Mouse (Mus musculus): ENCODE data around the gene Slc2a3. TPM values are rescaled to one million over a fixed set of nuclear protein-coding genes. Genes with fewer than 3 reads are reported as not detected.
A peak's percentile ranks its signal among the peaks of the same experiment; 100 is the strongest.

Gene Slc2a3
- 21.7 and 28.4 TPM in 2 replicates for polyA plus RNA-seq (2014; fragmentation: Nextera tagmentation; extraction: Ambion mirVana)

DNA sequence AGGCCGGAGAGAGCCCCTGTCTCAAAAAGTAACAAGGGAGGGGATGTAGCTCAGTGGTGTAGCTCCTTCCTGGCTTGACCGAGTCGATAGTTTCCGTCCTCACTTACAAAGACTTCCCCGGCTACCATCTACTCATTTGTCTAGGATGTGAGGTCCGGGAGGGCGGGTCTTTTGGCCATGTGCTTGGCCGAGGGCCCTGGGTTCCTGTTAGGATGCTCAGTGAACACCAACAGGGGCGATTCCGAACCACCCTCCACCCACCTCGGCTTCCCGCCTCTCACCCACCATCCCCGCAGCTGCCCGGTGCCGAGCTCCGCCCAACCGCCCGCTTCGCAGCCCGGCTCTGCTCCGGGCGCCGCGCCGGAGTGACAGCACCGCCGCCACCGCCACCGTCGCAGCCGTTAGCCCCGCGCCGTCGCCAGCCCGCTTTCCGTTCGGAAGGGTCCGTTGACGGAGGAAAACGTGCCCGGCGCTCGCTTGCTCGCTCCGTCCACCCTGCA lies at the start of gene Slc2a3:
TSS of gene Slc2a3 (minus strand) at position 340 of the 500 bp plus-strand sequence.
- Histone ChIP-seq H3K4me2 (ENCODE audit: low read length) (peak within 1 kb of the TSS; percentile 91), H3K9ac (replicated peaks; ENCODE audit: low read length) (peak within 1 kb of the TSS; percentile 71), H3K27me3 (ENCODE audit: control insufficient read depth, insufficient read depth, low read length) (peaks cover 6% of the 10 kb centered on the region; the same call in 1 of the 2 replicates), H3K4me1 (ENCODE audit: control insufficient read depth, insufficient read depth, low read length) (peaks cover 5% of the 10 kb centered on the region; the same call in 1 of the 2 replicates), H3K27ac (replicated peaks; ENCODE audit: low read depth, low read length) (peak within 1 kb of the TSS; percentile 52), H3K4me3 (replicated peaks; ENCODE audit: low read depth, low read length) (peak within 1 kb of the TSS; percentile 58), H3K36me3 (ENCODE audit: control insufficient read depth, insufficient read depth, low read length) (no peaks in the 10 kb centered on the region), H3K9me3 (ENCODE audit: control insufficient read depth, low read length) (no peaks in the 10 kb centered on the region)
- ATAC-seq (ENCODE audit: low FRiP score, low TSS enrichment) (peak; percentile 53), DNase-seq (no peak)
- under 1% methylated on average over 46 of the region's 46 CpGs for WGBS

GRCm38 (mm10) chr6:122843759-122844158 lies 42.3 kb upstream of the Slc2a3 start:
- Histone ChIP-seq H3K27ac (replicated peaks; ENCODE audit: low read depth, low read length) (no peak overlapping the region), H3K9me3 (ENCODE audit: control insufficient read depth, low read length) (no peaks in the 10 kb centered on the region), H3K4me2 (ENCODE audit: low read length) (no peak overlapping the region), H3K27me3 (ENCODE audit: control insufficient read depth, insufficient read depth, low read length) (no peaks in the 10 kb centered on the region), H3K9ac (replicated peaks; ENCODE audit: low read length) (no peak overlapping the region), H3K4me1 (ENCODE audit: control insufficient read depth, insufficient read depth, low read length) (no peaks in the 10 kb centered on the region), H3K36me3 (ENCODE audit: control insufficient read depth, insufficient read depth, low read length) (peaks cover 52% of the 10 kb centered on the region), H3K4me3 (replicated peaks; ENCODE audit: low read depth, low read length) (no peak overlapping the region)
- no peak for ATAC-seq (ENCODE audit: low FRiP score, low TSS enrichment)
- WGBS, result 83% methylated on average over 6 of the region's 6 CpGs
- no peak for DNase-seq

DNA sequence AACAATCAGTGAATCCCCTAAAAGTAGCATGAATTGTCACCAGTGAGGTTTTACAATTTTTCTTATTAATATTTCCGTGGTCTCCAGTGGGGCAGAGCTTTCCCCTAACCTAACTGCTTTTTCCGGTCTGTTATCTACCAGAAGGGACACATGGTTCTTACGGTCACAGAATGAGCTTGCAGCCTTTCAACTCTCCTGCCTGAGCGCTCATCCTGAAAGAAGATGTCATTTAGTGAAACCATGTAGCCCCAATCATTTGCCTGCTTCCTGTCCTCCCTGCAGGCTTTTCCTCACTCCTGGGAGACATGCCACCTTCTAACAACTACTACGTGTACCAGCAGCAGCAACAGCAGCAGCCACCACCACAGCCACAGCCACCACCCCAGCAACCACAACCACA lies 36.1 kb upstream of the Slc2a3 start:
- H3K9ac ChIP-seq (replicated peaks; ENCODE audit: low read length), result no peak overlapping the region
- H3K4me1 ChIP-seq (ENCODE audit: control insufficient read depth, insufficient read depth, low read length), result no peaks in the 10 kb centered on the region
- DNase-seq (no peak), ATAC-seq (ENCODE audit: low FRiP score, low TSS enrichment) (no peak)
- no peaks in the 10 kb centered on the region for H3K27me3 ChIP-seq (ENCODE audit: control insufficient read depth, insufficient read depth, low read length)
- WGBS, result 87% methylated on average over 5 of the region's 5 CpGs
- no peak overlapping the region for H3K27ac ChIP-seq (replicated peaks; ENCODE audit: low read depth, low read length)
- H3K4me2 ChIP-seq (ENCODE audit: low read length), result no peak overlapping the region
- H3K36me3 ChIP-seq (ENCODE audit: control insufficient read depth, insufficient read depth, low read length), result peaks cover 88% of the 10 kb centered on the region
- no peaks in the 10 kb centered on the region for H3K9me3 ChIP-seq (ENCODE audit: control insufficient read depth, low read length)
- H3K4me3 ChIP-seq (replicated peaks; ENCODE audit: low read depth, low read length), result no peak overlapping the region

DNA sequence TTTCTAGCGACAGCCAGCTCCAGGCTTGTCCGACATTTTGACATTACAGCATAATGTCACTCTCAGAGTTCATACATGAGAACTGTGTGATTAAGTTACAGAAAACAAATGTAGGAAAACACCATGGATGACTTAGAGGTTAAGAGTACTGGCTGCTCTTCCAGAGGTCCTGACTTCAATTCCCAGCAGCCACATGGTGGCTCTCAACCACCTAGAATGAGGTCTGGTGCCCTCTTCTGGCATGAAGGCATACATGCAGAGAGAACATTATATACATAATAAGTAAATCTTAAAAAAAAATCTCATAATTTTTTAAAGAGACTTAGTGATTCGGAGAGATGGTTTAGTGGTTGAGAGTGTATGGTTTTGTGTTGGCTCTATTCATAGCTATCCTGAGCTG lies 35.5 kb upstream of the Slc2a3 start:
- 93% methylated on average over 3 of the region's 3 CpGs for WGBS
- Histone ChIP-seq H3K4me1 (ENCODE audit: control insufficient read depth, insufficient read depth, low read length) (no peaks in the 10 kb centered on the region), H3K9ac (replicated peaks; ENCODE audit: low read length) (no peak overlapping the region), H3K9me3 (ENCODE audit: control insufficient read depth, low read length) (no peaks in the 10 kb centered on the region), H3K27me3 (ENCODE audit: control insufficient read depth, insufficient read depth, low read length) (no peaks in the 10 kb centered on the region), H3K36me3 (ENCODE audit: control insufficient read depth, insufficient read depth, low read length) (peaks cover 91% of the 10 kb centered on the region), H3K27ac (replicated peaks; ENCODE audit: low read depth, low read length) (no peak overlapping the region), H3K4me2 (ENCODE audit: low read length) (no peak overlapping the region), H3K4me3 (replicated peaks; ENCODE audit: low read depth, low read length) (no peak overlapping the region)
- ATAC-seq (ENCODE audit: low FRiP score, low TSS enrichment) (no peak), DNase-seq (no peak)

- Histone ChIP-seq H3K4me2 (ENCODE audit: low read length) (no peak overlapping the region), H3K9me3 (ENCODE audit: control insufficient read depth, low read length) (no peaks in the 10 kb centered on the region), H3K27me3 (ENCODE audit: control insufficient read depth, insufficient read depth, low read length) (no peaks in the 10 kb centered on the region), H3K9ac (replicated peaks; ENCODE audit: low read length) (no peak overlapping the region), H3K4me1 (ENCODE audit: control insufficient read depth, insufficient read depth, low read length) (no peaks in the 10 kb centered on the region), H3K36me3 (ENCODE audit: control insufficient read depth, insufficient read depth, low read length) (peaks cover 72% of the 10 kb centered on the region), H3K4me3 (replicated peaks; ENCODE audit: low read depth, low read length) (no peak overlapping the region), H3K27ac (replicated peaks; ENCODE audit: low read depth, low read length) (no peak overlapping the region)
- WGBS, result 74% methylated on average over 4 of the region's 4 CpGs
- ATAC-seq (ENCODE audit: low FRiP score, low TSS enrichment), result no peak
- peak; percentile 43 for DNase-seq
Observed at GRCm38 (mm10) chr6:122834365-122834764, 32.9 kb upstream of the Slc2a3 start.

GRCm38 (mm10) chr6:122832880-122833279 lies 31.4 kb upstream of the Slc2a3 start:
- Histone ChIP-seq H3K27ac (replicated peaks; ENCODE audit: low read depth, low read length) (no peak overlapping the region), H3K4me2 (ENCODE audit: low read length) (no peak overlapping the region), H3K27me3 (ENCODE audit: control insufficient read depth, insufficient read depth, low read length) (no peaks in the 10 kb centered on the region), H3K4me3 (replicated peaks; ENCODE audit: low read depth, low read length) (no peak overlapping the region), H3K9me3 (ENCODE audit: control insufficient read depth, low read length) (no peaks in the 10 kb centered on the region), H3K36me3 (ENCODE audit: control insufficient read depth, insufficient read depth, low read length) (peaks cover 66% of the 10 kb centered on the region), H3K9ac (replicated peaks; ENCODE audit: low read length) (no peak overlapping the region), H3K4me1 (ENCODE audit: control insufficient read depth, insufficient read depth, low read length) (no peaks in the 10 kb centered on the region)
- WGBS, result 87% methylated on average over 7 of the region's 7 CpGs
- DNase-seq (no peak), ATAC-seq (ENCODE audit: low FRiP score, low TSS enrichment) (no peak)

- no peak overlapping the region for H3K27ac ChIP-seq (replicated peaks; ENCODE audit: low read depth, low read length)
- H3K27me3 ChIP-seq (ENCODE audit: control insufficient read depth, insufficient read depth, low read length), result no peaks in the 10 kb centered on the region
- H3K4me3 ChIP-seq (replicated peaks; ENCODE audit: low read depth, low read length), result no peak overlapping the region
- no peak overlapping the region for H3K9ac ChIP-seq (replicated peaks; ENCODE audit: low read length)
- H3K9me3 ChIP-seq (ENCODE audit: control insufficient read depth, low read length), result no peaks in the 10 kb centered on the region
- peaks cover 15% of the 10 kb centered on the region for H3K4me1 ChIP-seq (ENCODE audit: control insufficient read depth, insufficient read depth, low read length)
- WGBS, result 39% methylated on average over 13 of the region's 13 CpGs
- ATAC-seq (ENCODE audit: low FRiP score, low TSS enrichment) (no peak), DNase-seq (peak; percentile 40)
- peaks cover 25% of the 10 kb centered on the region for H3K36me3 ChIP-seq (ENCODE audit: control insufficient read depth, insufficient read depth, low read length)
- H3K4me2 ChIP-seq (ENCODE audit: low read length), result no peak overlapping the region
Observed at GRCm38 (mm10) chr6:122828086-122828485, 26.6 kb upstream of the Slc2a3 start.

DNA sequence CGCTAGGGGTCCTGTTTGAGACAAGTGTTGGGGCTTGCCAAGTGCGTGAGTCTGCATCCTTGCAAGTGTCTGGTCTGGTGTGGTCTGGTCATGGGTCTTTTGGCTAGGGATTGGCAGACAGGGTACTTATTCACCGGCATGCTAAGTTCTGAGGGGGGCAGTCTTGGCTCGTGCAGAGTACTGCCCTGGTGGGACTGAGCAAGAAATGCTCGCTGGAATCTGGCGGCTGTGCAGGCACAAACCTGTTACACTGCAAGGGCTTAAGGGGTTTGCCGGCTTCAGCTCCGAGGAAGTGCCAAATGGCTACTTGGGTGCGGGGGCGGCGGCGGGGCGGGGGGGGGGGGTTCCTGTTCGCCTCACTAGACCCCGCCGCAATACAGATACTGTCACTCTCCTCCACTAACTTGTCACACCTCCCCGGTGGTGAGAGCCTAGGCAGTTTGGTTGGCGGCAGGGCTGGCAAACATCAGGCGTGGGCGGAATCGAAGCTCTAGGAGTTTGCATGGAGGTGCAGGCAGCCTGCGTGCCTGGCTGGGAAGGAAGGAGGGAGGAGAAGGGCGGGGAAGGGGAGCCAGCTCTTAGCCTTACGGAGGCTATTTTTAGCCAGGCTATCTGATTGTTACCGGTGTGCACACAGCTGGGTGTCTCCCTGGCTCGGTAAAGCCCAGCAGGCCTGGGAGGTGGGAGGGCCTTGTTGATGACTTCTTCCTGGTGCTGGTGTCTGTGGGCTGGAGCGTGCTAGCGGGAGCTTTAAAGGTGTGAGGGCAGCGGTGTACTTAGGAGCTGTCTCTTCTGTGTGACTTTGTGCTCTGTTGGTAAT lies 24.7 kb upstream of the Slc2a3 start:
- no peaks in the 10 kb centered on the region for H3K9me3 ChIP-seq (ENCODE audit: control insufficient read depth, low read length)
- peak overlapping the region; percentile 65 for H3K9ac ChIP-seq (replicated peaks; ENCODE audit: low read length)
- DNase-seq (peak; percentile 61), ATAC-seq (ENCODE audit: low FRiP score, low TSS enrichment) (peak; percentile 42)
- no peaks in the 10 kb centered on the region for H3K27me3 ChIP-seq (ENCODE audit: control insufficient read depth, insufficient read depth, low read length)
- H3K4me2 ChIP-seq (ENCODE audit: low read length), result peak overlapping the region; percentile 67
- peaks cover 14% of the 10 kb centered on the region for H3K36me3 ChIP-seq (ENCODE audit: control insufficient read depth, insufficient read depth, low read length)
- 3% methylated on average over 29 of the region's 29 CpGs for WGBS
- 0 out of 2 replicates have a peak overlapping the region, but pooled peaks have one; percentile 32 for H3K27ac ChIP-seq (replicated peaks; ENCODE audit: low read depth, low read length)
- H3K4me1 ChIP-seq (ENCODE audit: control insufficient read depth, insufficient read depth, low read length), result peaks cover 30% of the 10 kb centered on the region
- peak overlapping the region; percentile 34 for H3K4me3 ChIP-seq (replicated peaks; ENCODE audit: low read depth, low read length)

- Histone ChIP-seq H3K9me3 (ENCODE audit: control insufficient read depth, low read length) (no peaks in the 10 kb centered on the region), H3K9ac (replicated peaks; ENCODE audit: low read length) (no peak overlapping the region), H3K4me2 (ENCODE audit: low read length) (no peak overlapping the region), H3K36me3 (ENCODE audit: control insufficient read depth, insufficient read depth, low read length) (peaks cover 14% of the 10 kb centered on the region), H3K4me1 (ENCODE audit: control insufficient read depth, insufficient read depth, low read length) (peaks cover 39% of the 10 kb centered on the region), H3K27ac (replicated peaks; ENCODE audit: low read depth, low read length) (no peak overlapping the region), H3K27me3 (ENCODE audit: control insufficient read depth, insufficient read depth, low read length) (no peaks in the 10 kb centered on the region), H3K4me3 (replicated peaks; ENCODE audit: low read depth, low read length) (no peak overlapping the region)
- WGBS, result 95% methylated on average over 9 of the region's 9 CpGs
- no peak for ATAC-seq (ENCODE audit: low FRiP score, low TSS enrichment)
- no peak for DNase-seq
Observed at GRCm38 (mm10) chr6:122825166-122825565, 23.7 kb upstream of the Slc2a3 start.

Measured in midbrain, embryonic 14.5 days (tissue).